Mouse (Mus musculus): ENCODE results near the gene Ppp2r2d. TPM values are rescaled to one million over a fixed set of nuclear protein-coding genes. Genes with fewer than 3 reads are reported as not detected.

Ppp2r2d gene
- total RNA-seq, 2 experiments from 2014 or later, result 100 to 103 TPM

DNA sequence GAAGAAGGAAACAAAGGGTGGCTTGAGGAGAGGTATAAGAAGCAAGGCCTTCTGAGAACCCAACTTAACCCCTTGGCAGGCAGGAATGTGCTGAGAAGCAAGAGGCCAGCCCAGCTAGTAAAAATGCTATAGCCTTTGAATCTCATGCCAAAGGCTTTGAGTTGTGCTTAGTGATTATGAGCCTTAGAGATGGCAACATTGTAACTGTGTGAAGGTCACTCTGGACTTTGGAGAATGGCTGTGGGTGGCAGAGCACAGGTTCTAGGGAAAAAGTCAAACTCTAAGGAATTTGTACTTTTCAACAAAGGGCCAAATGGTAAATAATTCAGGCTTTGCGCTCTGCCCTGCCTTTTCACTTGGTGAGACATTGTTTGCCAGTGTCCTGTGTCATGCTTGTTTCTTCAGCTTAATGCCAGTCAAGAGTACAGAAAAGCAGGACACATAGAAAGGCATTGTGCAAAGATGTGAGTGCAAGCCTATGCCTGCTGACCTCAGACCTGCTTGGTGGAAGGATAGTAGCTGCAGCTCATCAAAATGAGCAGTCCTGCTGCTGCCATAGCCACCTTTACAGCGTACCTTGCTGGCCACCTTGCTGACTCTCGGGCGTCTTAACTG, 7.6 kb downstream of the Ppp2r2d start:
- DNase-seq, result no peak
- intact Hi-C loops (cut with DNase I), result no loop called here

DNA sequence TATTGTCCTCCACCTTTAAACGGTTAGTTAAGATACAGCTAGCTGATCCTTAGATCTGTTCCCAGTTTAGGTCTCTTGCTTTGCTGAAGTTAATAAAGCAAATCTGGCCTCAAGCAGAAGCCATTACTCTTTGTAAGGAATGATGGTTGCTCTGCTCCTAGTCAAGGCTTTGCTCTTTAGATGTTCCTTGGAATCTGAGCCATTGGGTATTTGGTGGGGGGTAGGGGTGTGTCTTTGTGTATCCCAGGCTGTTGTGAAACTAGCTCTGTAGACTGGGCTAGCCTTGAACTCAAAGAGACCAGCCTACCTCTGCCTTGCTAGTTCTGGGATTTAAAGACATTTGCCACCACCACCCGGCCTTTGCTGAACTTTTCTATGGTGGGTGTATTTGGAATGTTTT, 8.3 kb downstream of the Ppp2r2d start:
- intact Hi-C loops (cut with DNase I), result no loop called here
- no peak for DNase-seq

DNA sequence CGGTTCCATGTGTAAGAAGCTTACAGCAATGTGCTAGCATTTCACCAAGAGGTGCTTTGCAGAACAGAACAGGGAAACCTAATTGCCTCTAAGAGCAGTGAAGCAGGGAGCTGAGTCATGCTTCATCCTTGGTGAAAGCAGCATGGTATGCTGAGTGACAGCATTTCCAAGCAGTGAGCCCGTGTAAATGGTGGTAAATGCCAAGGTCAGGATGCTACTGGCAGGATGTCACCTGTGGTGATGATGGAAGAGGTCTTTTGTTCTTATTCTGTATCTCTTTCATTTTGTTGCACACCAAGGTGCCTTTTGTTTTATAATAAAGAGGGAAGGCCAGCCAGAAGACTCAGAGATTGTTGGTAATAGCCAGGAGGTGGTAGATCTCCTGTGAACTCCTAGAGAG, 10.8 kb downstream of the Ppp2r2d start:
- intact Hi-C loops (cut with DNase I), result no loop called here

DNA sequence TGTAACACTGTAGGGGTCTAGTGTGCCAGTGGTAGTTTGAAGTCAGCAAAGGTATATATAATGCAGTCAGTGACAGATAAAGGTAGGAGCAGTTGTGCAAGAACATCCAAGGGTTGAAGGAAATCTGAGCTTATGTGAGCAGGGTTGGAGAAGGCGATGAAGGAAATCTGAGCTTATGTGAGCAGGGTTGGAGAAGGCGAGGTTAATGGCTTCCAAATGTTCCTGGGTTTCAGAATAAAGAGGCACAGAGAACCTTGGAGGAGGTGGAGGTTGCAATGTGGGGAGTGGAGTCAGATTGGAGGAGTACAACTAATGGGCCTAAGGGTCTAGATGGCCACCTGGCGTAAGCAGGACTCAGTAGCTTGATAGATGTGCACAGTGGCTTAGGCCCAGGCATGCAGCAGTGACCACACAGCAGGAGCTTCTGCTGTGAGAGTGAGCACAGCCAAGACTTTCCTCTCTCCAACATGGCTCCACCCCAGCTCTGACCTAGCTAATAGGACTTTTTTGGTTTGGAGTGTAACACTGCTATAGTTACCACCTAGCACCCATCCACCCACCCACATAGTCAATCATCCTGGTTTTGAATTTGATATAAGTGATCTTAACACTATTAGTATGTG, 18.2 kb downstream of the Ppp2r2d start:
- intact Hi-C loops (cut with DNase I), result no loop called here
- DNase-seq, result no peak

More for the DNA sequence above, 10.8 kb downstream of the Ppp2r2d start:
- no peak for DNase-seq

DNA sequence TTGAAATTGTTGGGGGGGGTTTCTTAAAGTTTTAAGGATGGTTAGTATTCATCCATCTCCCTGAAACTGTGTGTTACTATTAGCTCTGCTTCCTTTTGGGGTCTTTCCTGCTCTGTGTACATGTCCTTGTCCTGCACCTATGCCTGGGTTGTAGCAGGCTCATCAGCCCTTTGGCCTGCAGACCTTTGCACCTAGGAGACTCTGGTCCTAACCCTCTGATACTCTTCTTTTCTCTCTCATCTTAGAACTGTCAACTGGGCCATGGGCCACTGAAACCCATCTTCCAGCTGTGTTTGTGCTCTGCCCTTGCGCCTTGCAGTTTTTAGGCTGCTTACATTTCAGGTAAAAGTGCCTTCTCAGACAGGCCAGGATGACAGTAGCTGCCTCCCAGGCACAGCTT, 18.9 kb downstream of the Ppp2r2d start:
- intact Hi-C loops (cut with DNase I), result no loop called here
- no peak for DNase-seq

DNA sequence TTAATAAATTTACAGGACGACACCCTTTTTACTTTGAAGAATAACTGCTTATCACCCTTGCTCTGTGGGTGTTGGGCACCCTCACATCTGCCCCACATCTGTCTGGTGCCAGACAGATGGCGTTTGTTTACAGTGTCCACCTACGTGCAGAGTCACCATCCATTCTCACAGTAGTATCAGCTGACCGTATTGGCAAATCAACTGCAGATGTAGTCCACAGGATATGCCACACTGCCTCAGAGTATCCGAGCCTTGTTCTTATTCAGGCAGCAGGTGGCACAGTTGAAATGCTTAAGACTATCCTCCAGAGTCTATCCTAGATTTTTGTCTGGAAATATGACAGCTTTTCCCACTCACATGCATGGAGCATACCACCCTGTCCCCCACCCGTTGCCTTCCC, 21.4 kb downstream of the Ppp2r2d start:
- no peak for DNase-seq
- intact Hi-C loops (cut with DNase I), result no loop called here

DNA sequence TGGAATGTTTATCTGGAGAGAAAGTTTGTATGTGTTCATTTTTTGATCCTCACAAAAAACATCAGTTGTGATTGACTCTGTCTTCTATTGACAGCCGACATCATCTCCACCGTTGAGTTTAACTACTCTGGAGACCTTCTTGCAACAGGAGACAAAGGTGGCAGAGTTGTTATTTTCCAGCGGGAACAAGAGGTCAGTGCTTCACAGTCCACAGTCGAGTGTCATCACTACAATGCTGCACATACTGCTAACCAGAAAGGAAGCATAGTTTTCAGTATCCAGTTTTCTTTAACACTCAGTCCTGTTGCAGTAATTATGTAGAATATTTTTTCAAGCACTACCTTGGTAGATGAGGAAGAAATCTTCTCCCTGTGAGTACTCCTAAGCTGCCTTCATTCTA, 22.4 kb downstream of the Ppp2r2d start:
- intact Hi-C loops (cut with DNase I), result no loop called here
- no peak for DNase-seq

DNA sequence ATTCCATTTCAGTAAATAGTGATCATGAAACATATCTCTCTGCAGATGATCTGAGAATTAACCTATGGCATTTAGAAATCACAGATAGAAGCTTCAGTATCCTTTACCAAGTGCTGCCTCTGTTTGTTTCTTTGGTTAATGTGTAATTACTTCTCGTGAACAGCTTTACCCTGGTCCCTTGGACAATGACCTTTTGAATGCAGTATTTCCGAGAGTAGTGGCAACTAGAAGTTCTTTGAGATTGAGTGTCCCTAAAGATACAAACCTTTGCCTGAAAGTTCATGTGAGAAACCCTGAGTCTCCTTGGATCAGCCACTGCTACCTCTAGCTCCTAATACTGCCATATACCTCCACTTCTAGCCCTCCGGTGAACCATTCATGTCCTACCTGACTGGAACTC, 27.1 kb downstream of the Ppp2r2d start:
- intact Hi-C loops (cut with DNase I), result no loop called here
- no peak for DNase-seq

DNA sequence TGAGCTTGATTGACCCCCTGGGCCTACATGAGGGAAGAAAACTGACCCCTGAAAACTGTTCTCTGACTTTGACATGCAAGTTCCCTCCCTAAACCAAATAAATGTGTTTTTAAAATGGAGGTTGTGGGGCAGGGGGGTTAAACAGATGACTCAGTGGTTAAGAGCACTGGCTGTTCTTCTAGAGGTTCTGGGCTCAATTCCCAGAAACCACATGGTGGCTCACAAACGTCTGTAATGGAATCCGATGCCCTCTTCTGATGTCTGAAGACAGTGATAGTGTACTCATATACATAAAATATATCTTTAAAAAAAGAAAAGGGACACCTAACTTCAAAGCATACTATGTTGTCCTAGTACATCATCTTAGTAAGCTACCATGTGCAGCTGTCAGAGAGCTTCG, 29.2 kb downstream of the Ppp2r2d start:
- intact Hi-C loops (cut with DNase I), result no loop called here

DNA sequence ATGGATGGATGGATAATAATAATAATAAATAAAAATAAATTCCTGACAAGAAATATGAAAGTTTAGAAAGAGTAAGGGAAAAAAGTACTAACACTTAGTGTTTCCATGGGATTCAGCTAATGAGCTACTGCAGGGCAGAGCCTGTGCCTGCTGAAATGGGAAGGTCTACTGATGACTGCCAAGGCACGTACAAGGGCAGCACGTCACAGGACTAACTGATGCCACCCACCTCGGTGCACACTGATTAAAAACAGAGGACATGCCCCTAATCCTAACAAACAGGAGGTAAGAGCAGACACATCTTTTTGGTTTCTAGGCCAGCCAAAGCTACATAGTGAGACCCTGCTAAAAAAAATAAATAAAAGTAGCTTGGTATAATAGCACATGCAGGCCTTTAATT, 37.8 kb downstream of the Ppp2r2d start:
- no peak for DNase-seq
- intact Hi-C loops (cut with DNase I), result no loop called here

More for the DNA sequence above, 29.2 kb downstream of the Ppp2r2d start:
- no peak for DNase-seq

DNA sequence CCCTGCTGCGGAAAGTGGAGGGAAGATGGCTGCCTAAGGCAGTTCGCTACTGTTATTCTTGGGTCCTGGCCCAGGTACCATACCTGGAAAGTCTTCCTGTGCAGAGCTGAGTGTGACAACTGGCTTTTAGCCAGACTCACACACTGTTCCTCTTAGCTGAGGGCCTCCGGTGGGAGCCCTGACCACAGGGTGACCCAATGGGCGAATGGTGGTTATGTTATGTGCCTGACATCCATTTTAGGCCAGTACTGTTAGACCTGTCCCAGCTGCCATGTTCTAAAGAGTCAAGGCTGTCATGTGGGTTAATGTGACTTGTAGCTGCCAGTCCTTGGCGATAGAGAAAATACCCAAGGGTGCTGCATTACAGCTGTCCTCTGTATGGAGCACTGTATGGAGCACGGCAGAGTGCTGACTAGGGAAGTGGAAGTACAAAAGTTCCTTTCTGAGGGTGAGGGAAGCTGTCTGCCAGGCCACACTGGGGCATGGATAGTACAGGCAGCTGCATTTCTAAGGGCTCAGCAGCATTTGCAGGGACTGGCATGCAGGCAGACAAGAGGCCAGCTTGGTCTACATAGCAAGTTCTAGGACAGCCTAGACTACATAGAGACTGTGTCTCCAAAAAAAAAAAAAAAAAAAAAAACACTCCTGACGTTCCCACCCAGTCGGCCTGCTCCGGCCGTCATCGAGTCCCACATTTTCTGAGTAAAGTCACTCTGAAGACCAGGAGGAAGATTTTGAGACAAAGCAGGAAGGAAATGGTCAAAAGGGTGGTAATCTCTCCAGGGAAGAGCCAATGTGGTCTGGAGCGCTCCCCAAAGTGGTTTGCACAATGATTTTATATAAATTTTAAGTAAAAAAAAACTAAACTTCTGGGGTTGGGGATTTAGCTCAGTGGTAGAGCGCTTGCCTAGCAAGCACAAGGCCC, 39.7 kb downstream of the Ppp2r2d start:
- DNase-seq, result no peak
- intact Hi-C loops (cut with DNase I), result no loop called here

DNA sequence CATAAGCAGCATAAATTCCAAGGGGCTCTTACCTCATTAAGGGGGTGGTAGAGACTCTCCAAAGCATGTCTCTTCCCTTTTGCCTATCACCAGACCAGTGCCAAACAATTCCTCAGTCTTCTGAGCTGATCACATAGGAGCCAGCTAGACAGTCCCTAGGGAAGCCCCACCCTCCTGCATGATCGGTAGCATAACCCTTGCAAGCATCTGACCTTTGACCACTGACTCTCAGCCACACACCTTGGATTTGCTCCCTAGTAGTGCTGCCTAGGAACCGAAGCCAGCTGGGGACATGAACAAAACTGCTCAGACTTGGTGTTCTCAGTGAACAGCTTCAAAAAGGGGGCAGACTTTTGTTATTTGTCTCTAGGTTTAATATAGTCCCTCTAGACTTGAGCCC, 52.2 kb downstream of the Ppp2r2d start:
- DNase-seq, result no peak
- intact Hi-C loops (cut with DNase I), result no loop called here

DNA sequence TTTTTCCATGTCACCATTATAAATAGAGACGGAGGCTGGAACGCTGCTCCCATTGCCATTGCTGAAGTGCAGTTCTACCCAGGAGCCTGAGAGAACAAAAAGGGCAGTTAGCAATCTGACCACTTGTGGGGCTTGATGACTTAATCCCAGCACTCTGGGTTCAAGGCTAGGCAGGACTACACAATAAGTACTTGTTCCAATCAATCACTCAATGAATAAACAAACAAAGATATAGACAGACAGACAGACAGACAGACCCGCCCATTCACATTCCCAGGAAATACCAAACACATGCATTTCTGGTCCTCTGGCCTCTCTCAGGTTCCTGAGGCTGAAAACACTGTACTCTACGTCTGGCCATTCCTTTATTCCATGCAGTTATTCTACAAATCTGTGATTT, 52.9 kb downstream of the Ppp2r2d start:
- intact Hi-C loops (cut with DNase I), result no loop called here
- no peak for DNase-seq

DNA sequence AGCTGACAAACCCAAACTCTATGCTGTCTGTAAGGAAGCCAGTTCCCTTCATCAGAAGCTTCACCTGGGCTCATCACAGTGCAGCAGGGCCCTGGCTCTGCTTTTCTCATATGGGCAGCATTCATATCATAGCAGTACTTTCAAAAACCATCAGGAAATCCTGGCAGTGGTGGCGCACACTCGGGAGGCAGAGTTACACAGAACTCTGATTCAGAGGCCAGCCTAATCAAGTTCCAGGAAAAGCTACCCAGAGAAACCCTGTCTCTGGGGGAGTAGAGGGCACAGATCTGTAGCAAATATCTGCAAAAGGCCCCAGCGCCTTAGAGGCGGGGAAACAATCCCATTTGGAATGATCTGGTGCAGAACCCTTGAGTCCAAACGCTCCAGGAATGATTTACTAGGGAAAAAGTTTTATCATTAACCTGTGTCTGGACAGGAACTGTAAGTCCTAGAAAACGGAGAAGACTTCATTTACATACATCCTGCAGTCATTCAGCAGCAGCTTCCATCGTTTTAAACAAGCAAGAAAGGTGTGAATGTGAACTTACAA, 58.1 kb downstream of the Ppp2r2d start:
- intact Hi-C loops (cut with DNase I), result no loop called here

DNA sequence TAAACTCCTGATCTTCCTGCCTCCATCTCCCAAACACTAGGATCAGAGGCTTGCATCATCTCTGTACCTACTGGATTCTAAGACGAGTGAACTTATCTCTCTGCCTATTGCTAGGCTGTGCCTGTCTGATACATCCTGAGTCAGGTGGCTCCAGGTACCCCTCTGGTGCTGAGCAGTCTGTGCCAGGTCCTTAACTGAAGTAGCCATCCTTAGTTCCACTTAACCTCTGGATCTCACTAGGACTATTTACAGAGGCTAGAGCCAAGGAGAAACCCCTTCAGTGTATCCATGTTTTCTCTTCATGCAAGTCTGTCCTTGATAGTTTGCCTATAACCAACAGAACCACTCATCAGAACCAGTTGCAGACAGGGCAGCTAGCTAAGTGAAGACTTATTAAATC, 60.6 kb downstream of the Ppp2r2d start:
- DNase-seq, result no peak
- intact Hi-C loops (cut with DNase I), result no loop called here

More for the DNA sequence above, 58.1 kb downstream of the Ppp2r2d start:
- no peak for DNase-seq

DNA sequence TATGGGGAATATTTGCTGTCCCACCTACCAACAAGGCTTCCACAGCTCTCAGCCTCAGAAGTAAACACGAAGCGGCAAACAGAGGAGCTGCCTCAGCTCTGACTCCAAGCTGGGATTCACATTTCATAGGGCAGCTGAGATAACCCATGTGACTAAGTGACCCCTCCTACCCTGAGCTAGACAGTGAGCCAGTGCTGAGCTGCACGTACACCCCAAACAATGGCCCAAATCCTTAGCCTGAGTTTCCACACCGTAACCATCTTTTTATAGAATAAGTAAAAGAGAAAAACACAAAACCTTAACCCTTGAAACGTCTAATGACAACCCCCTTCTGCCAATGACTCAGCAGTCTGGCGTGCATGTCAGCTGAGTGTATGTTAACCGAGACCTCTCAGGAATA, 61.2 kb downstream of the Ppp2r2d start:
- no peak for DNase-seq
- intact Hi-C loops (cut with DNase I), result no loop called here

DNA sequence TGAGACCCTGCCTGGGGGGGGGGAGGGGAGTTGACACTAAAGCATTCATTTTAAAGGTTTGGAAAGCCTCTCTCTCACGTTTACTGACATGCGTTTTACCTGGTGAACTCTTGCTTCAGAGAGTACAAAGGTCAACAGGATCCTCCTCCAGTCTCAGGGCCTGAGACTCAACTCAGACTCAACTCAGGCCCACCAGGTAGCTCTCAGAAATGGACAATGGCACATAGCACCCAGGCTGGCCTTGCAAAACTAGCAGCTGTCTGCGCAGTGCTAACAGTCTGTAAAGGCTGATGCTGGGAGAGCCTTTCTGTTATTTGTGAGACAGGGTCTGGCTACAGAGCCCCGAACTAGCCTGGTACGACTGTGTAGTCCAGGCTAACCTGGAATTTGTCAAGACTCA, 62.1 kb downstream of the Ppp2r2d start:
- no peak for DNase-seq
- intact Hi-C loops (cut with DNase I), result no loop called here

DNA sequence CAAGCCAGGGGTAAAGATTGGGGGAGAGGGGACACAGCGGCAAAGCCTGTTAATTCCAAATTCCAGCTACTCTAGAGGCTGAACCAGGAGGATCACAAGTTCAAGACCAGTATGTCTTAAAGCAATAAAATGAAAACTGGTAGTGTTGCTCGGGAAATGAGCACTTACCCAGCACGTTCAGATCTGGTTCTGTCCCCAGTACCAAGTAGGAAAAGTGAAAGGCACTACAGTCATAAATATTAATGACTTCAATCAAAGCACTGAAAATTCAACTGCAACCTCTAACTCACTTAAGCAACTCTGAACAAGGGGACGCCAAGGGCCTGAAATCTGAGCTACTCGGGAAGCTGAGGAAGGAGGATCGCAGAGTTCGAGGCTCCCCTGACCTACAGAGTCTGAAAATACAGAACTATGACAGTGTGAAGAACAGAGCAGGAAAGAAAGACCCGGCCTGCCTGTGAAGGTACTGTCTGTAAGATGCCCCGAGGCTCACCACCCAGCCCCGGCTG, 62.9 kb downstream of the Ppp2r2d start:
- no peak for DNase-seq
- intact Hi-C loops (cut with DNase I), result no loop called here

DNA sequence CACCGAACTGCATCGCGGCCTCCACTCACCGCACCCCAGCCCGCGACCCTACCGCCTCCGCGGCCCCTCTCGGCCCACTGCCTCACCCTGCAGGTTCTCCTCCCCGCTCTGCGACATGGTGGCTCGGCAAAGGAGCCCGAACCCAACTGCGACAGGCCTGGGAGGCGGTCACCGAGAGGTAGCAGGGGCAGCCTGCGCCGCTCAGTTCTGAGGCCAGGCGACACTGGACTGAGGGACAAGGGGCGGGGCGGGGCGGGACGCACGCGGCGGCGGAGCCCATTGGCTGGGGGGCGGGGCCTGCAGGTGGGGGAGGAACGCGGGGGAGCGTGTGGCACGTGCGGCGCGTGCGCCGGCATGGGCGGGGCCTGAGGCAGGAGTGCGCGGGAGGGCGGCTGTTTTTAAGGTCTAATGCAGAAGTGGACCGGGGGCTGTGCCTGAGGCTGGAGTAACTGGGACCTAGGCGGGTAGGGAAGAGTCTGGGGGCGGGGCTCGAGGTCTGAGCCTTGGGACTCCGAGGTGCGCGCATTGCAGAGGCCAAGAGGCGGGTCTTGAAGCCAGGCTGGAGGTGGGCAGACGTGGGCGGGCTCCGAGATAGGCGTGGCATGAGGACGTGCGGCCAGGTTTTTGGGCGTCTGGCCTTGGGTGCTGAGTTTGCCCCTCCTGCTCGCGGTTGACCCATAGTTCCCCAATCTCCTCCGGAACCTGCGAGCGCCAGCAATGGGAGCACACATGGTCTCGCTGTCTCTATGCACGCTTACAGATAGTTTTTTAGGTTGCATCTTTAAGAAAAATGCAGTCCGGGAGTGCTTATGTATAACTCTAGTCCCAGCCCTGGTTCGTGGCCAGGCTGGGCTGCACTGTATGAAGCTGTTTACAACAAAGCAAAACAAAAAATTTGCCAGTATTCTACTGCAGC, 63.7 kb downstream of the Ppp2r2d start, which contains the start of gene Bnip3:
Gene Bnip3, minus strand, starts transcription at position 243 of the 916 bp plus-strand sequence.
- intact Hi-C loops (cut with DNase I), result no loop called here
- peak; percentile 90 for DNase-seq

DNA sequence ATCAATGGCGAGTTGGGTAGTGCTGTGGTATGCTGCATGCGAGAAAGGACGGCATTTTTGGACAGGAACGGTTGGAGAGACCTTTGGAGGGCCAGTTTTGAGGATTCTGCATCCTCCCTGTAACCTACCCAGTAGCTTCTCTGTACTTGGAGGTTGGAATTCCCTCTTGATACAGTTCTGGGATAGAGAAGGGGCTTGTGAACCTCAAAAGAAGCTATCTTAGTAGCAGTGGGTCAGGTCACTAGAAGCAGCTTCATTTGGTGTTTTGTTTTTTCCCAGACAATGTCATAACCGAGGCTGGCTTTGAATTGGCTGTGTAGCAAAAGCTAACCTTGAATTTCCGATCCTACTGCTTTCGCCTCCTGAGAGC, 64.3 kb downstream of the Ppp2r2d start:
- DNase-seq, result no peak
- intact Hi-C loops (cut with DNase I), result no loop called here
